Mouse (Mus musculus) gastrocnemius, adult 2 months (tissue): ENCODE data around the gene Nccrp1. TPM values are rescaled to one million over a fixed set of nuclear protein-coding genes. Genes with fewer than 3 reads are reported as not detected.

ENCODE experiments used
- DNase-seq: peaks from one replicate; pipeline ENCODE4 v3.0.0; 2022
- H3K27ac ChIP-seq: fragments of 200-600 bp; 2 replicates; pipeline ENCODE4 v1.8.1; 2022; ENCODE audit warnings: mild to moderate bottlenecking
- H3K4me3 ChIP-seq: fragments of 200-600 bp; 2 replicates; pipeline ENCODE4 v1.8.1; 2022; ENCODE audit warnings: mild to moderate bottlenecking, moderate library complexity
- CTCF ChIP-seq: fragments of 200-600 bp; IDR thresholded peaks from 2 replicates; pipeline ENCODE4 v1.8.1; 2022; ENCODE audit warnings: antibody characterized with exemption, mild to moderate bottlenecking, moderate library complexity
- intact Hi-C: fragments of 180-260 bp; cut with DNase I; formaldehyde crosslinking; loops from one replicate; pipeline ENCODE4 v1.15.1; 2025
- total RNA-seq, 2 experiments: library from RNA; stranded (reverse); gene quantifications; 2 replicates each; pipeline ENCODE4 v1.2.3; 2021

The Nccrp1 gene
- total RNA-seq, 2 experiments from 2014 or later = not detected

DNA sequence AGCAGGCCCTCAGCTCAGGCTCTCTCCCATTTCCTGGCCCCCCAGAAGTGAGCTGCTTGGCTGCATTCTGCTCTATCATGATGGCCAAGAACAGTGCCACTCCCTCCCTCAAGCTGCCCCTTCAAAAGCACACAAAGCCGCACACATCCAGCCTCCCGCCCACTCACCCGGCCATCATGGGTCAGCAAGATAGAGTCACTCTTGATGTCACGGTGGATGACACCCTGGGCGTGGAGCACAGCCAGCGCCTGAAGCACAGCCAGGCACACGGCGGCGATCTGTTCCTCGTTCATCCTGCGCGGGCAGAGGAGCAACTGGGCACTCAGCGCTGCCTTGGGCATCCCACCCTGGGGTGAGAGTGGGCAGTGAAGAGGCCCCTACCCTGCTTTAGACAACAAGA is 15.3 kb upstream of the Nccrp1 start:
- no peak for DNase-seq
- Histone ChIP-seq H3K4me3 (no peak overlapping the region), H3K27ac (no peak overlapping the region)
- no peak for TF ChIP-seq CTCF
- intact Hi-C loops = no loop called here

DNA sequence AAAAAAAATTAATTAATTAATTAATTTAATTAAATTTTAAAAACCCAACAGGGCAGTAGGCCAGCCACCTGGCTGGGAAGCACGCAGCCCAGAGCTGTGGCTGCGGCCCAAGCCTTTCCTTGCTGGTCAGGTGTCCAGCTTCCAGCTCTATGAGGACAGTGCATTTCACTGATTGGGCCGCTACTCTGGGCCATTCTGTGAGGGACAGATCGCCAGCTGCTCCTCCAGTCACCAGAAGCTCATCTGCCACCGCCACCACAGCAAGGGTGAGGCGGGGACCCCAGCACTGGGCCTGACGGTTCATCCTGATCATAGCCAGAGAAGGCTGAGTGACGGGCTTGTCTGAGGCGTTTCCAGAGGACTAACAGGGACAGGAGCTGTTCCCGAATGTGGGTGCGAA is 14.9 kb upstream of the Nccrp1 start:
- Histone ChIP-seq H3K4me3 (no peak overlapping the region), H3K27ac (no peak overlapping the region)
- intact Hi-C loops = no loop called here
- DNase-seq = no peak
- TF ChIP-seq CTCF = no peak

DNA sequence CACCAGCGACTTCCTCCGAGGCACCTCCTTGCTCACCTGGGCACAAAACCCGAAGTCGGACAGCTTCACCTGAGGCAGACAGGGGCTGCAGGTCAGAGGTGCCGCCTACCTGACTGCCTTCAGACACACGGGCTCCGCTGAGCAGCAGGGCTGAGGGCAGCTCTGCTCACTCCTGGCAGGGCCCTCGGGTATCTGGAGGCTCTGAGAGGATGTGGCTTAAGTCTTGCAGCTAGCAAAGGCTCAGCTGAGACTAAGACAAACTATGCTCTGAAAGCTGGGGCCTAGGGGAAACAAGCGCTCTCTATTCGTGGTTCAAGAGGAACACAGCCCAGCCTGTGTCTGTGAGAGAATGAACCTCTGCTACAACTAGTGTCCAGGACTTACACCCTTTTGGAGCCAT is 13.8 kb upstream of the Nccrp1 start:
- no peak for DNase-seq
- TF ChIP-seq CTCF = no peak
- intact Hi-C loops = no loop called here
- no peak overlapping the region for H3K4me3 ChIP-seq
- no peak overlapping the region for H3K27ac ChIP-seq

- peak; percentile 84 for DNase-seq
- TF ChIP-seq CTCF = no peak
- peak overlapping the region; percentile 52; the same call in 1 of the 2 replicates for H3K27ac ChIP-seq
- H3K4me3 ChIP-seq = no peak overlapping the region
- intact Hi-C loops = no loop called here
Observed at GRCm38 (mm10) chr7:28558486-28558885, 11.4 kb upstream of the Nccrp1 start.

DNA sequence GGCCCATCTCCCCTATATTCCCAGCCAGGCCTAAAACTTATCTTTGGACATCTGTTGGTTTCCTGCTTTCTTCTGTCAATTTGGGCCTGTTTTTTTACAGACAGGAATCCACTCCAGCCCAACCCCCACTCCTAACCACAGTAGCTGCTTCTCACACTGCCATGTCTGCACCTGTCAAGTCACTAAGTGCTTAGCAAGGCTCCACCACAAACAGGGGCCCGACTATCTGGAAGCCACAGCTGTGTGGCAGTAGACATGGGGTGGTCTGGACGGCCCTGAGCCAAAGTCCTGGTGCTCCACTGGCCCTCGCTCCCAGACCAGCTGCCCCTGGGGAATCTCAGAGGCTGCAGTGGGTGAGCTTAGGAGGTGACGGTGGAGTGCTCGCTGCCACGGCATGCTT is 10.7 kb upstream of the Nccrp1 start:
- no peak for TF ChIP-seq CTCF
- Histone ChIP-seq H3K4me3 (no peak overlapping the region), H3K27ac (no peak overlapping the region)
- intact Hi-C loops = no loop called here
- DNase-seq = no peak

DNA sequence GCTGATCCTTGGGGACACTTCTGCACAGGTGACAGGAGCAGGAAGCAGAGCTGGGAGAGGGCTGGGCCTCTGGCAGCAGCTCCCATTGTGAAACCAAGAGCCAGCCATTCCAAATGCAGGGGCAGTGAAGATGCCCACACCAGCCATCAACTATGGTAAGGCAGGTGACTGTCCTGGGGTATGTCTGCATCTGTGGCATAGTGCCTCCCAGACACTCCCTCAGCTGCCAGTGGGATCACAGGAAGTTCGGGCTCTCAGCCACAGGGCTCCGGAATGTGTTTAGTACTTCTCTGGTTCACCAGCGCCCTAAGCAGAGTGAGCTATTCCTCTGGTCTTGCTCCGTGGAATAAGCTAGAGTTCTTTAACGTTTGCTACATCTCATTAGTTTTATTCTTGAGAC is 10.0 kb upstream of the Nccrp1 start:
- DNase-seq = no peak
- no peak for TF ChIP-seq CTCF
- Histone ChIP-seq H3K4me3 (no peak overlapping the region), H3K27ac (no peak overlapping the region)
- intact Hi-C loops = no loop called here

DNA sequence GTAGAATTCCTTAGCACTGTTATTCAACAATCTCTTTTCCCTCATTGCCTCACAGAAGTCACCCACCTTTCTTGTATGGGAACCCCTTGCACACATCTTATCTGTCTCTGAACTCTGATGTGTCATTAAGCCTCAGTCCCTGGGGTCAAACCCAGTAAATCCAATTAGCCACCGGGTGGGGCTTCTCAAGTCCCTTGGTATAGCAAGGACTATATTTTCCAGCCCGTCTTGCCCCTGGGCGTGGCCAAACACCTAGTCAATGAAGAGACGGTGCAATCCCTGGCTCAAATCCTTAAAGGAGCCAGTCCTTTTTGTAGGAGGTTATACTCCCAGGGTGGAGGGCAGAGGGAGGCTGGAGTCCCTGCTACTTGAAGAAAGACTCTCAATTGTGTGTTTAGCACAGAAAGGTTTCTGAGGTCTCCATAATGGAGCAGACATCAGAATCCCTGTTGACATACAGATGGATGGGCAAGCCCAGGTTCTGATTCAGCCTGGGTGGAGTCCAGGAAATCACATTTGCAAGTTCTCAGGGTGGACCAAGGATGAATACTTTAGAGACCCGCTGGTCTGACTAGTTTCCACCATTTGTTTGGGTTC is 9.0 kb upstream of the Nccrp1 start:
- intact Hi-C loops = no loop called here

DNA sequence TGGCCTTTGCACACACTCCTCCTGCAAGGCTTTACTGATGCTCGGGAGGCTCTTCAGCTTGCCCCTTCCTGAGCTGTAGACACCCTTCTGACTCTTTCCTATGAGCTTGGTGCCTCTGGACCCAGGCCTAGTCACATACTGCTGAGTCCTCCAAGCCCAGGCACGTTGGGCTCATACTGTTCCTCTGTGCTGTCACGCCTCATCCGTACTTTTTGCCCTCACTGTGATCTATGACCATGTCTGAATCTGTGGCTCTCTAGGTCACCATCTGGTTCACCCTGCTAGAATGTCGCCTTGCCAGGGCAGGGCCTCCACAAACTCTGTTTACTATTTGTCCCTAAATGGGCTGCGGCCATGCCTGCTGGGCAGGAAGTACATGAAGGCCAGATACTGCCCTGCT is 6.0 kb upstream of the Nccrp1 start:
- no peak for DNase-seq
- intact Hi-C loops = no loop called here
- Histone ChIP-seq H3K4me3 (no peak overlapping the region), H3K27ac (no peak overlapping the region)
- no peak for TF ChIP-seq CTCF

More for the DNA sequence above, 9.0 kb upstream of the Nccrp1 start:
- TF ChIP-seq CTCF = no peak
- no peak overlapping the region for H3K4me3 ChIP-seq
- no peak for DNase-seq
- H3K27ac ChIP-seq = no peak overlapping the region

GRCm38 (mm10) chr7:28547628-28548027 is 574 bp upstream of the Nccrp1 start:
- TF ChIP-seq CTCF = no peak
- no peak for DNase-seq
- no peak overlapping the region for H3K27ac ChIP-seq
- intact Hi-C loops = no loop called here
- no peak overlapping the region for H3K4me3 ChIP-seq

GRCm38 (mm10) chr7:28546649-28547048 is 405 bp downstream of the Nccrp1 start:
- no peak for DNase-seq
- Histone ChIP-seq H3K27ac (no peak overlapping the region), H3K4me3 (peak overlapping the region; percentile 35)
- TF ChIP-seq CTCF = no peak
- intact Hi-C loops = no loop called here

GRCm38 (mm10) chr7:28545891-28546210 is 1.2 kb downstream of the Nccrp1 start:
- no peak overlapping the region for H3K4me3 ChIP-seq

DNA sequence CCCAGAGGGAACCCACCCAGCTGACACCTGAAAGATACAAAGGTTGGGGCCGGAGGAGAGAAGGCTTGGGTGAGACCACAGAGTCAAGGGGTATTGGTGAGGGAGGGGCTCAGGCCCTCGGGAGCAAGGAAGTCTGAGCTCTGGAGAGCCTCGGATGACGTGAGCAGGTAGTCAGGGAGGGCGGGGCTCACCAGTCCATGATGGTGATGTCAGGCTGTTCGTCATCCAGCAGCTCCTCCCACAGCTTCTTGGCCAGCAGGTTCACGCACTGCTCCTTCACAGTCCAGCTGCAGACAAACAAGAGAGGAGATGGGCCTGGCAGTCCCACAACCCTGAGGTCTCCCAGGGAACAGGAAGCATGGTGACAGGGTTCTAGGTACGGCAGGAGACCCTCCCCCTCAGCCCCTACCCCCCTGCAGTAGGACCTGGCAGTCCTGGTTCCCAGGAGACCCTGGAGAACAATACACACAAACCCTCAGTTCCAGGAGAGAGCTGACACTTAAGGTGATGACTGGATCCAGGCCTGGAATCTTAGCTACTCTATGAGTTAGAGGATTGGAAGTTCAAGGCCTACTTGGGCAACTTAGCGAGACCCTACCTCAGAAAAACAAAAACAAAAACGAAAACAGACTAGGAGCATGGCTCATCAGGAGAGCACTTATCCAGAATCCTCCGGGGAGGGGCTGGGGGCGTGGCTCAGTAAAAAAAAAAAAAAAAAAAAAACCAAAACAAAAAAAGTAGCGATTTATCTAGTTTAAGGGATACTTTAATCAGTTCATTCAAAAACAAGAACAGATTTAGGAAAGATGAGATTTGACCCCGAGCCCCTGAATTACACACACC is 1.8 kb downstream of the Nccrp1 start:
- TF ChIP-seq CTCF = no peak
- DNase-seq = no peak
- H3K27ac ChIP-seq = no peak overlapping the region
- intact Hi-C loops = no loop called here
- no peak overlapping the region for H3K4me3 ChIP-seq

More at GRCm38 (mm10) chr7:28545891-28546210, 1.2 kb downstream of the Nccrp1 start:
- intact Hi-C loops = no loop called here
- DNase-seq = no peak
- no peak overlapping the region for H3K27ac ChIP-seq
- no peak for TF ChIP-seq CTCF

GRCm38 (mm10) chr7:28544051-28544601 is 2.9 kb downstream of the Nccrp1 start:
- TF ChIP-seq CTCF = no peak
- Histone ChIP-seq H3K4me3 (no peak overlapping the region), H3K27ac (no peak overlapping the region)

More at GRCm38 (mm10) chr7:28544051-28544601, 2.9 kb downstream of the Nccrp1 start:
- intact Hi-C loops = no loop called here
- peak; percentile 15 for DNase-seq
